Mouse (Mus musculus) olfactory bulb, adult 2 months (tissue): ENCODE measurements around the gene Mllt3. TPM values are rescaled to one million over a fixed set of nuclear protein-coding genes. Genes with fewer than 3 reads are reported as not detected.
A peak's percentile ranks its signal among the peaks of the same experiment; 100 is the strongest.

ENCODE experiments used
- H3K27ac ChIP-seq: fragments of 200-500 bp; 2 replicates; pipeline ENCODE4 v1.5.1; 2012; ENCODE audit warnings: low read depth, low read length; ENCODE audit not compliant: insufficient read depth
- H3K4me1 ChIP-seq: fragments of 200-500 bp; 2 replicates; pipeline ENCODE4 v1.6.1; 2012; ENCODE audit warnings: low read length; ENCODE audit not compliant: control insufficient read depth, insufficient read depth
- H3K4me3 ChIP-seq: fragments of 200-500 bp; 2 replicates; pipeline ENCODE4 v1.5.1; 2012; ENCODE audit warnings: mild to moderate bottlenecking, low read depth, low read length, moderate library complexity; ENCODE audit not compliant: insufficient read depth
- CTCF ChIP-seq: fragments of 200-500 bp; IDR thresholded peaks from 2 replicates; pipeline ENCODE4 v1.5.1; 2012; ENCODE audit warnings: low read depth, mild to moderate bottlenecking, low read length, moderate library complexity; ENCODE audit not compliant: insufficient read depth
- POLR2A ChIP-seq: fragments of 200-500 bp; IDR thresholded peaks from 2 replicates; pipeline ENCODE4 v1.6.1; 2012; ENCODE audit warnings: mild to moderate bottlenecking, low read depth, low read length, moderate library complexity; ENCODE audit not compliant: insufficient read depth
- WGBS: fragments of 180-500 bp; shearing (Covaris S2); methylation state at CpG from one replicate; pipeline ENCODE4 v1.1.7; 2018; 5-methylcytosine and 5-hydroxymethylcytosine counted together
- polyA plus RNA-seq: library from polyadenylated mRNA; stranded (reverse); fragments of >200 nt; gene quantifications from 2 replicates; pipeline ENCODE4 v1.2.4, GENCODE M21; 2012; ENCODE audit warnings: low replicate concordance; ENCODE audit not compliant: missing spikeins, insufficient read depth, insufficient read length

Mllt3 gene
- polyA plus RNA-seq, 1 experiment = not detected

DNA sequence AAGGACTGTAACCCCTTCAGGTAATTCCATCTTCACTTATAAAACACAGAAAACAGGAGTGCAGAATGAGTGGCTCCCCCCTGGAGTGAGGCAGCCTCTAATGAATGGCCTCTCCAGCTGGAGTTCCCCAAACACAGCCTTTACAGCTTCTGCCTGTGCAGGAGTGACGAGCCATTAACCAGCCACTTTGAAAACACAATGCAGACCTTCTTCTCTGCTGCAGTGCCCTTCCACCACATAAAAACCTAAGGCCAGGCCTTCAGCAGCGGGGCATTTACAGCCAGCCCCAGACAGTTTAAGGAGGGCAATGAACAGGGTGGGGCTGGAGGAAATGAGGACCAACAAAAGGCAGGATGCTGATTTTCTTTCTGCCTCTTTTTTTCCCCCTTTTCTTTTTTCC lies 198.9 kb downstream of the Mllt3 start:
- H3K27ac ChIP-seq = 0 out of 2 replicates have a peak overlapping the region, but pooled peaks have one; percentile 24
- no peak overlapping the region for H3K4me3 ChIP-seq
- H3K4me1 ChIP-seq = peaks cover 7% of the 10 kb centered on the region
- WGBS = 42% methylated on average over 2 of the region's 2 CpGs
- TF ChIP-seq POLR2A (no peak), CTCF (no peak)

DNA sequence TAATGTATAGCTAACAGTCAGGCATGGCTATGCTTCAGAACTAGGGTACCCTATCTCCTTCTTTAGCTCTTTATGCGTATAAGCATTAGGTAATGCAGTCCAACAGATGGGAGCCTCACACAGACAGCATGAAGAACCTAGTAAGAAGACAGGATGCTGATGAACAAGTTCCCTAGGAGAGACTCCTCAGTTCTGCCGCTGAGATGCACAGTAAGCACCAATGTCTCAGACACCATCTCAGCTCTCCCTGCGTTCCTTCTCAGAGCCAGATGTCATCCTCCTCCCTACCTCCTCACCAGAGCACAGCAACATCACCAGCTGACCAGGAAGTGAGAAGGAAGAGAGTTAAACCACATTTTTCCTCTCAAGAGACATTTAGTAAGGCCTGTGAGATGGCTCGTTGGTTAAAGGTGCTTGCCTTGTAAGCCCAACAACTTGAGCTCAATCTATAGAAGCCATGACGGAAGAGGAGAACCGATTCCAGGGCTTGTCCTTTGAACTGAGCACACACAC lies 202.3 kb downstream of the Mllt3 start:
- TF ChIP-seq POLR2A = no peak
- no peak for TF ChIP-seq CTCF
- H3K4me3 ChIP-seq = no peak overlapping the region
- 84% methylated on average over 6 of the region's 6 CpGs for WGBS
- peaks cover 7% of the 10 kb centered on the region for H3K4me1 ChIP-seq
- no peak overlapping the region for H3K27ac ChIP-seq

DNA sequence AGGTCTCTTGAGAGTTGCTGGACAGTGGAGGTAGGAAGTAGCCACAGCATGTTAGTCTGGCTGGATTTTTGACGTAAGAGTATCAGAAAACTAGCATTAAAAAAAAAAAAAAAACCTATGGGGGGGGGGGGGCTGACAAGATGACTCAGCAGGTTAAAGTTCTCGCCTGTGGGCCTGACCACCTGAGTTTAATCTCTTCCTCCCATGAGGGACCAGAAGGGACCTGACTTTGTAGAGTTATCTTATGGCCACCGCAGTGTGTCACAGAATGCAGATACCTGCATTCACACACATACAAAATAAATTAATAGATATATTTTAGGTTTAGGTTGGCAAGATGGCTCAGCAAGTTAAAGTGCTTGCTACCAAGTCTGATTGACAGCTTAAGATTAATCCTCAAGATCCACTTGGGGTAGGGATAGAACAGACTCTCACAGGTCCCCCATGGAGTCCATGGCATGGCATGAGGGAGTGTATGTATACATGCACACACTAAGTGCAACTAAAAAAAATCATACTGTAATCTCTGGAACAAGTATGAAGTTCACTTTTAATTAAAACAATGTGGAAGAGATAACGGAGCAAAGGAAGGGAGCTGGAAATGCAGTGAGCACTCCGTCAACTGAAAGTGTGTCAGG lies 203.6 kb downstream of the Mllt3 start:
- 93% methylated on average over 5 of the region's 5 CpGs for WGBS
- TF ChIP-seq POLR2A (no peak), CTCF (no peak)
- Histone ChIP-seq H3K4me3 (no peak overlapping the region), H3K4me1 (peaks cover 4% of the 10 kb centered on the region), H3K27ac (no peak overlapping the region)

DNA sequence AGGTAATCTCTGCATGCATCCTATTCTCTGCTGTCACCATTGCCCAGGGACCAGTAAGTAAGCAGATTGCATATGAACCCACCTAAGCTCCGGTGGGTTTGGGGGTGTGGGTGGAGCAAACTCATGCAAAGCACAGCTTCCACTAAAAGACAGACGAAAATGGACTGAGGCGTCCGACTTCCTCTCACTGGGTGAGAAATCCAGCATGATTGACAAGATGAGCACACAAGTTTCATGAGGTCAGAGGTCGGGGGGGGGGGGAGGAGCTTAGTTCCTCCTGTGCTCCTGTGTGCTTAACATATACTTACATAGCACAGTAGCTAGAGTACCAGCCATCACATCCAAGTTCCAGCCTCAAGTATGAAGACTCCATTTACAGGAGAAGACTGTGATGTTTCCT lies 206.8 kb downstream of the Mllt3 start:
- no peak overlapping the region for H3K27ac ChIP-seq
- H3K4me1 ChIP-seq = no peaks in the 10 kb centered on the region
- H3K4me3 ChIP-seq = no peak overlapping the region
- no peak for TF ChIP-seq CTCF
- 90% methylated on average over 5 of the region's 5 CpGs for WGBS

DNA sequence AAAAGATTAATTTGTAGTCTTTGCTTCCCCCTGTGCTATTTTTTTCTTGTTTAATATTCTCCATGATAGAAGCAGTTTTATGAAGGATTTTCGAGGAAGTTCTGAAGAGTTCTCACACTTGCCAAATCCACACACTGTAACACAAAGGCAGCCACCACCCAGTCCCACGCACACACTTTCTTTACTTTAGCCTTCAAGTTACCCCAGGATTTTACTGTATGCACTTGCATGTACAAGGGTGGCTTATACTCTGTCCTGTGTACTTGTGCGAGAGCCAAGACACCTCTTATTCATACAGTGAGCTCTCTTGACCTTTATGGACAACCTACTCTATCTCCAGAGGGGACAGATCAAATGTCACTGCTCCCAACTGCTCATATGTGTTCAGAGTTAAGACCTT lies 209.5 kb downstream of the Mllt3 start:
- peaks cover 4% of the 10 kb centered on the region for H3K4me1 ChIP-seq
- H3K27ac ChIP-seq = no peak overlapping the region
- TF ChIP-seq CTCF (no peak), POLR2A (no peak)
- WGBS = 73% methylated on average over 3 of the region's 3 CpGs
- no peak overlapping the region for H3K4me3 ChIP-seq

DNA sequence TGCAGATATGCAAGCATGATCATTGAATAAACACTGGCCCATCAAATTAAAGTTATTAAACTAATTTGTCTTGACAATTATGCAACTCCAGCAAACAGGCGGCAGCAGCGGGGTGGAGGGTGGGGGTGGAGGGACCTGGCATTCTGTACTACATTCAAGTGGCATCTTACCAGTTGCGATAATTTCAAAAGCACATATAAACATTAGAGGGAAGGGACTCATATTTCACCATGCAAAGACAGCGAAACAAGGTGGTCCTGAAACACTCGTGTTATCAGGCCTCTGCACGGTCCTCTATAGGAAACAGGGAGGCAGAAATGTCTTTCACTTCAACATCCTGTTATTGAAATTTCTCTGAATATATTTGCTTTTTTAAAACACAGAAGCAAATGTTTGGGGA lies 210.0 kb downstream of the Mllt3 start:
- H3K4me3 ChIP-seq = no peak overlapping the region
- TF ChIP-seq CTCF (no peak), POLR2A (no peak)
- peaks cover 4% of the 10 kb centered on the region for H3K4me1 ChIP-seq
- no peak overlapping the region for H3K27ac ChIP-seq
- WGBS = 56% methylated on average over 6 of the region's 6 CpGs

DNA sequence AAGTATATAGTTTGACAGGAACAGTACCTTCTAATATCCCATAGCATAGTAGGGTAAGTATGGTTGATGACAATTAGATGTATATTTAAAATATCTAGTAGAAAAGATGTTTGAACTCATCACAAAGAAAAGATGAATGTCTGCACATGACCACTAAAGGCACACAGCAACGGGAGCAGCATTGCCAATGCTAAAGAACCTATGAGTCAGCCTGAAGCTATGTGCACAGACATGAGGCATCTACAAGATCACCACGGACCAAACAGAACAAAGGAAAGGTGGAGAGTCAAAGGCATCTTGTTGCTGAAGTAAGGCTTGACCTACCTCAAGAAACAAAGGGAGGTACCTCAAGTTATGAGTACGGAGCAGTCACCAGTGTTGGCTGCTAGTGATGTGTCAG lies 212.3 kb downstream of the Mllt3 start:
- TF ChIP-seq CTCF = no peak
- TF ChIP-seq POLR2A = no peak
- Histone ChIP-seq H3K4me3 (no peak overlapping the region), H3K4me1 (peaks cover 4% of the 10 kb centered on the region), H3K27ac (no peak overlapping the region)
- 76% methylated on average over 3 of the region's 3 CpGs for WGBS

DNA sequence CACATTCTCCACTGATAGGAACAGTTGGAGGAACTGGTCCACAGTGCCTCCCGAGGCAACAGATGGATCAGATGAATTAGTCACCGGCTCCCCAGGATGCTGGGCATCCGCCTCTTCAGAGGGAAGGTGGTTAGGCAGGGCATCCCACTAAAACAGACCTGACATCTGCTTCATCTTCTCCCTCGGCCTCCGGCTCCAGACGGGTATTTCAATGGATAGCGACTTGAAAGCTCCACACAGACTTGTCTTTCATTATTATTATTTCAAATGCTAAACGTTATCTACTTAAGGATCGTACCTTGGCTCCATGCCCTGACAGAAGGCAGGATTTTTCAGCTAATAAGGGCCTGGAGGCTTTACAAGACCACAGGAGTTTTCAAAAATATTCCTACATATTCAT lies 214.0 kb downstream of the Mllt3 start:
- Histone ChIP-seq H3K27ac (no peak overlapping the region), H3K4me3 (no peak overlapping the region), H3K4me1 (peaks cover 4% of the 10 kb centered on the region)
- TF ChIP-seq POLR2A (no peak), CTCF (no peak)
- WGBS = 18% methylated on average over 9 of the region's 9 CpGs

DNA sequence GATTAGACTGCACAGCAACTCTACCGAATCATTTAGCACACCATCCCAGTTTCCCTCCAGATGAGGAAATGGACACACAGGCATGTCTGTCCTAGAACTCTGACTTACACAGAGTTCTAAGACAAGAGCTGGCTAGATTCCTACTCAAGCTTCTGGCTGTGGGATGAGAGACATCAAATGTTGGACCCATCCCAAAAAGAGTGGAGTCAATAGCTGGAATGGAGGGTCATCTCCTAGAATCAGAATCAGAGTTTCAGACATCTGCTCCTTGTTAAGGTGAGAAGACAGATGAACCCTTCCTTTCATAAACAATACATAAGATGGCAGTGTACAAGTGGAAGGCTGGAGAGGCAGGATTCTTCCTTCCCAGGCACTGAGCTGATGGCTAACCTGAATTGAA lies 214.9 kb downstream of the Mllt3 start:
- Histone ChIP-seq H3K4me1 (peaks cover 4% of the 10 kb centered on the region), H3K27ac (no peak overlapping the region), H3K4me3 (no peak overlapping the region)
- WGBS = 79% methylated on average over 1 of the region's 1 CpGs
- no peak for TF ChIP-seq CTCF
- TF ChIP-seq POLR2A = no peak

DNA sequence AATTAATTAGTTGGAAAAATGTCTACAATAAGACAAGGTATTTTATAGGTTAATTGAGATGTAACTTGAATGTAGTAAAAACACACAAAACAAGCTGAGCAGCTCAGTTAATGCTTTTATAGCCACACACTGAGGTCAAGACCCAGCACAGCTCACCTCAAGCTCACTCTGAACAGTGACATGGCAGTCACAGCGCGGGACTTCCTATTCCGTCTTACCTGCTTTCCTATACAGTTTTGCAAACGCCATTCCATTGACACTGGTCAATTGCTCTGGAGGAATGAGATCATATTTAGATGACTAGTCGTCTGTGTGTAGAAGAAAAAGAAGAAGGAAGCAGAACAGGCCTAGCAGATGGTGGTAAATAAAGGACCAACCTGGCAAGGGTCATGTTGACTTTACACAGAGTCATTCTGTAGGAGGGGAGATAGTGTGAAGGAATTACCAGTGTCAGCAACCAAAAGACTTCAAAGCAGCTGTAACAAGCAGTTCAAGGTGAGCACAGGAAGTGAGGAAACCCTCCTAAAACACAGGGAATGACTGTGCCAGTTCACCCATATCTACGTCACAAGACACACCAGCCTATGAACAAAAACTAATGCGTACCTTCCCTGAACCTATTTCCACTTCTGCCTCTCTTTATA lies 217.6 kb downstream of the Mllt3 start:
- no peak overlapping the region for H3K4me3 ChIP-seq
- H3K4me1 ChIP-seq = peaks cover 4% of the 10 kb centered on the region
- no peak overlapping the region for H3K27ac ChIP-seq
- 92% methylated on average over 7 of the region's 7 CpGs for WGBS
- TF ChIP-seq CTCF (no peak), POLR2A (no peak)
